Mouse (Mus musculus) fat pad, adult 2 months (tissue): ENCODE measurements at regions not wholly inside any gene's neighbourhood (a gene's known extent, or its start where the extent isn't known, plus 50 kb on each side); places are given as distances from the start of the nearest gene placed in this dataset.

Experiments
- DNase-seq: peaks from one replicate; pipeline ENCODE4 v3.0.0-alpha.2; 2011; ENCODE audit warnings: low read depth, low spot score; ENCODE audit errors: extremely low read depth

DNA sequence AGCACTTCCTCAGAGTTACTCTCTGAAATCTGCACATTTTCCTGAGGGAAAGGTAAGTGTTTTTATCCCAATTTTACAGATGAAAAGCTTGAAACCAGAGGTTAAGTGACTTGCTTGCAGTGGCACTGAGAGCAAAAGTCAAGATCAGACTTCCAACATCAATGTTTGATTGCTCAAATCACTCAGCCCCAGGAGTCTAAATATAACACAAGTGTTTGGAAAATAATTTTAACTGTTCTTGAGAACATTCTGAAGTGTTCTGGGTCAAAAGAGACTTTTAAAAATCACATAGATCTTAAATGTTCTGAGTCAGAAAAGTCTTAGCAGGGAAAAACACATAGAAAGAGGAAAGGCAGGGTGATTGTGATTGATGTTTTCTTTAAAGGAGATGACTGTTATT lies 848.6 kb upstream of the Cntnap5a start:
- DNase-seq: no peak

DNA sequence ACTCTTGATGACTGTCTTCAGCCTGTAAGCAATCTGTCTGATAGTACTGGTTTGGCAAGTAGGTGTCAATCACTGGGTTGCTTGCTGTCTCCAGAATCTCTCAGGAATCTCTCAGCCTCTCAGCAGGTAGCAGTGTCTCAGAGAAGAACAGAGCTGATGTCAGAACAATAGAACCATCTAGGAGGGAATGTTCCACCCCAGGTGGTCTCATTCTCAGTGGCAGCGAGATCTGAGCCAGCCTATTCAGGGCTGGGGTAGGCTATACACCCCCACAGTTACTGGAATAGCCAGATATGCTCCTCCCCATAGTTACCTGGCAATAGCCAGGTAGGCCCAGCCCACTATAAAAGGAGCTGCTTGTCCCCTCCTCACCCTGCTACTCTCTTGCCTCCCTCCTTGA lies 834.9 kb upstream of the Cntnap5a start:
- no peak for DNase-seq

DNA sequence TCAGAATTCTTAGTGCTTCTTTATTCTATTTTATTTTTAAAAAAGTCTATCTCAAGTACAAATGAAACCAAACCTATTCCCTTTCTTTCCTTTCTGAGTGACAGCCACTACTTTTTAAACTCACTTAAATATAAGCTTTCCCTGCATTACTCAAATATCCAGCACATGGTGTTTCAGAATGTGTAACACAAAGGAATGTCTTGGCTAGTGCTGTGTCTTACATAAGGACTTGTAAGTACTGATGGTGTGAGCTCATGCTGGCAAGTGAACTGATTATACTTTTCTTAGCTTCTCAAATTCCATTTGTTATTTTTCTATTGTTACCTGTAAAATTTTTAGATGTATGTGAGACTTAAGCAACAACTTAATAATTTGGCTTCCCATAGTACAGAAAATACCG lies 823.6 kb upstream of the Cntnap5a start:
- DNase-seq: no peak

DNA sequence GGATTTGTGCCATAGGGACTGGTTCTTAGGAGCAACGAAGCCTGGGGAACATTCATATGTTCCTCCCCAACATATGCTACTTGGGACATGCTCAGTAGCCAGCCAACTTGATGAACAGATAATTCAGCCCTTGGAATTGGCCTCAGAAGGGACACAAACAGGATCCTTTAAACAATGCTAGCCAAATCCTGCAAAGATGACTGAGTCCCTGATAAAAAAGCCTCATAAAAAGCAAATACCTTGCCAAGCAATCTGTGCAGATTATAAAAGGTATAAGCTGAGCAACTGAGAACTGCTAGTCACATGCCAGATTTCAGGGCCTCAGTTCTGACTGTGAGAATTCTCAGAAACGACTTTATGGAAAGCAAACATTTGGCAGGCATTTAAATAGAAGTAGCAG lies 821.6 kb upstream of the Cntnap5a start:
- peak; percentile 2 for DNase-seq

GRCm38 (mm10) chr1:114875791-114876190 lies 808.8 kb upstream of the Cntnap5a start:
- no peak for DNase-seq
